Mouse (Mus musculus): ENCODE measurements around the gene Hmgb1.

GRCm38 (mm10) chr5:149229619-149230339, 45.5 kb upstream of the Hmgb1 start:
- TF ChIP-seq CTCF (IDR thresholded peaks at IDR 0.05; ENCODE audit: borderline replicate concordance, control insufficient read depth, extremely low read depth, insufficient read depth, low read length, poor library complexity) (no peak), POLR2A (IDR thresholded peaks at IDR 0.05; ENCODE audit: control insufficient read depth, extremely low read depth, insufficient read depth, low read length, poor library complexity) (no peak)

Measured in thymus, adult 2 months (tissue).